Mouse (Mus musculus) bone marrow macrophage, adult 2 months (primary cell): Measurements from ENCODE around the gene Tmem104.

Experiments used
- CTCF ChIP-seq: IDR thresholded peaks from 2 replicates; pipeline ENCODE4 v1.5.1; 2012; ENCODE audit warnings: low read depth, mild to moderate bottlenecking, low read length, moderate library complexity
- POLR2A ChIP-seq: IDR thresholded peaks from 2 replicates; pipeline ENCODE4 v1.6.1; 2012; ENCODE audit warnings: mild to moderate bottlenecking, low read depth, low read length, borderline replicate concordance

DNA sequence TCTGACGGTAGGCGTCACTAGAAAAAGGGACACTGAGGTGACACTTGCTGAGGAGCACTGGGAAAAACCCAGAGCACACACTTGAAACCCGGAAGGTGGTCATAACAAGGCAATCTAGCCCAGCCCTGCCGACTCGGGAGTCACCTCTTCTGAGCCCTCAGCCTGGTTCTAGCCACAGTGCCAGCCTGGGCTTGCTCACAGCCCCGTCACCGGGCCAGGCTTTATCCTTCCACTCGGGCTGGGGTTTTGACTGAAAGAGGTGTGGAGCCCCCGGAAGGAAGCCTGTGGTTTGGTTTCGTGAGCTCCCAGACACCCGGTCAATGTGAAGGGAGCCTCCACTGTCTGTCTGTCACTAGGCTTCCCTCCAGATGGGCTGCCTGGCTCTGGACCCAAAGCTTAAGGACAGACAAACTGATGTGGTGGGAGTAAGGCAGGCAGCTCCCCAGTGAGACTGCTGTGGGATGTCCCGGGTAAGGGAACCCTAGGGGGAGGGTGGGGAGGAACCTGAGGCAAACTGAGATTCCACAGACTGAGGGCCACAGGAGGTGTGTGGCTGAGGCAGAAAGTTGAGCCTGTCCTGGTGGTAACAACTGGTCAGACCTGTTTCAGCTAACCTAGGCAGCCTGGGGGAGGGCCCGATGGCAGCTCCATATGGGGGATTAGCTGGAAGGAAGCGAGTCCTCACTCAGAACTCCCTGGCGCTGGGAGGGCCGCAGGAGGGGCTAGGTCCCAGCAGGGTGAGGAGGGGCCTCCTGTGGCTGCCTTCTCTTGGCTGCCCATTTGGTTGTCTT is 13.5 kb upstream of the Tmem104 start:
- TF ChIP-seq CTCF (no peak), POLR2A (no peak)
